Mouse (Mus musculus): ENCODE results near the gene Foxp1.

- no peak for TF ChIP-seq EP300 (IDR thresholded peaks at IDR 0.05; ENCODE audit: low read depth in 1 of 2, low read length in 2 of 2)
- TF ChIP-seq MEF2A (IDR thresholded peaks at IDR 0.05; ENCODE audit: extremely low read depth, insufficient replicate concordance, low read depth, low read length, poor library complexity, severe bottlenecking): no peak
- no peak for TF ChIP-seq POLR2A (IDR thresholded peaks at IDR 0.05; ENCODE audit: control insufficient read depth in 1 of 2, insufficient read depth in 1 of 2, low read depth in 1 of 2, low read length in 2 of 2, poor library complexity in 1 of 2)
- no peak for TF ChIP-seq MAFK (IDR thresholded peaks at IDR 0.05; ENCODE audit: borderline replicate concordance, low read depth, low read length)
Observed at GRCm38 (mm10) chr6:99268171-99269061, 254.1 kb downstream of the Foxp1 start.

Measured in MEL (cell line).